Mouse (Mus musculus): Measurements from ENCODE around the gene Gm4881. TPM values are rescaled to one million over a fixed set of nuclear protein-coding genes. Genes with fewer than 3 reads are reported as not detected.
A peak's percentile ranks its signal among the peaks of the same experiment; 100 is the strongest.

Gene Gm4881
- polyA plus RNA-seq, 1 experiment, result not detected

DNA sequence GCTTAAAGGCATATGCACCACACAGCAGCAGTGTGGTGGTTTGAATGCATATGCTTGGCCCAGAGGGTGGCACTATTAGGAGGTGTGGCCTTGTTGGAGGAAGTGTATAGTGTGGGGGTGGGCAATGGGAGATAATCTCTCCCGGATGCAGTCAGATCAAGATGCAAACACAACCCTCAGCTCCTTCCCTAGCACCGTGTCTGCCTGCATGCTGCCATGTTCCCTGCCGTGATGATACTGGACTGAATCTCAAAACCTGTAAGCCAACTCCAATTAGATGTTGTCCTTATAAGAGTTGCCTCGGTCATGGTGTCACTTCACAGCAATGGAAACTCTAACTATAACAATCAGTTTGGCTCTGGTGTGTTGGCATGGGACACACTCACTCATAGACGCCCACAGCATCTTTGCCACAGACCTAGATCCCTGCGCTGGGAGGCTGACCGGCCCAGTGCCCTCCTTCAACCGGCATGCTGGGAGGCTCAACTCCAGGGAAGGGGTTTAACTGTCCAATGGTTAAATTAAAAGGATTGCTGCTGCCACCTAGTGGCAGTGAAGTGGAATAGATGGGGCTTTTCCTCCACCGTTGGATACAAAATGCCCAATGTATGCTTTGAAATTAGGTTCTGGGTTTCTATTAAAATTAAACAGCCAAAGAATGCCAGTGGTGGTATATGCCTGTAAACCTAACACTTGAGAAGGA lies 30.8 kb upstream of the Gm4881 start:
- TF ChIP-seq CTCF (IDR thresholded peaks at IDR 0.05; ENCODE audit: extremely low read depth, insufficient read depth, low read length) (peak; percentile 60; the same call in 1 of the 2 replicates), POLR2A (IDR thresholded peaks at IDR 0.05; ENCODE audit: extremely low read depth, insufficient read depth, low read length) (no peak)
- peaks cover under 1% of the 10 kb centered on the region; the same call in 1 of the 2 replicates for H3K4me1 ChIP-seq (ENCODE audit: control insufficient read depth, insufficient read depth, low read length)
- no peak overlapping the region for H3K4me3 ChIP-seq (ENCODE audit: insufficient read depth, low read length)
- no peak overlapping the region for H3K27ac ChIP-seq (ENCODE audit: insufficient read depth, low read length)

DNA sequence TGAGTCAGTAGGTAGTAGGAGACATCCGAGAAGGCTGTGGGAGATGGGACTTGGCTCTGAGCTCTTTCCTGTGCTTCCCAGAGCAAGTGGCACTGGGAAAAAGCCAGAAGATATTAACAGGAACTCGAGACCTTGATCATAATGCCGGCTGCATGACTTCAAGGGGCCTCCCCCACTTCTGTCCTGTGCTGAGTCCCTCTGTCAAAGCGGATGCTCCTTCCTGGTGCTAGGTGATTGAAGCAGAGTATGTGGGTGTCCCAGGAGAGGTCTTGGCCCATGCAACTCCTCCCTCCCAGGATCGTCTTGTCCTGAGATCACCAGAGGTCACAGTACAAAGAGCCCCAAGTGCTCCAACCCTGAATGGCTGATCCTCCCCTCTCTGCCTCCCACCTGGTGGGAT lies 29.6 kb upstream of the Gm4881 start:
- Histone ChIP-seq H3K4me3 (ENCODE audit: insufficient read depth, low read length) (no peak overlapping the region), H3K27ac (ENCODE audit: insufficient read depth, low read length) (no peak overlapping the region), H3K4me1 (ENCODE audit: control insufficient read depth, insufficient read depth, low read length) (peaks cover 2% of the 10 kb centered on the region; the same call in 1 of the 2 replicates)
- no peak for TF ChIP-seq POLR2A (IDR thresholded peaks at IDR 0.05; ENCODE audit: extremely low read depth, insufficient read depth, low read length)
- TF ChIP-seq CTCF (IDR thresholded peaks at IDR 0.05; ENCODE audit: extremely low read depth, insufficient read depth, low read length), result no peak

DNA sequence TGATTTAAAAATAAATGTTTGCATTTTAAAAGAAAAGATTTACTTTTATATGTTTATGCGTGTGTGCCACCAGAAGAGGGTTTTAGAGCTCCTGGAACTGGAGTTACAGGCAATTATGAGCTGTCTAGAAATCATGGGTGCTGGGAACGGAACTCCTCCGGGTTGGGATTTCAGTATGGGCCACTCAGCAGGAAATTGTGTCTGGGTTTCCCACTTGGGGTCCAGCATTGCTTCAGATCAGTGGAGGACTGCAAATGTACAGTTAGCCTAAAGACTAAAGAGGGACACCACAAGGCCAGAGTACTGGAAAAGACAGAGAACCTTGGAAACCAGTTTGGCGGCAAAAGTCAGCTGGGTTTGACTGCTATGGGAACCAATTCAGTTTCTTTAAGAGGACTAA lies 28.9 kb upstream of the Gm4881 start:
- H3K4me1 ChIP-seq (ENCODE audit: control insufficient read depth, insufficient read depth, low read length), result peaks cover 2% of the 10 kb centered on the region; the same call in 1 of the 2 replicates
- H3K4me3 ChIP-seq (ENCODE audit: insufficient read depth, low read length), result no peak overlapping the region
- TF ChIP-seq CTCF (IDR thresholded peaks at IDR 0.05; ENCODE audit: extremely low read depth, insufficient read depth, low read length) (no peak), POLR2A (IDR thresholded peaks at IDR 0.05; ENCODE audit: extremely low read depth, insufficient read depth, low read length) (no peak)
- no peak overlapping the region for H3K27ac ChIP-seq (ENCODE audit: insufficient read depth, low read length)

DNA sequence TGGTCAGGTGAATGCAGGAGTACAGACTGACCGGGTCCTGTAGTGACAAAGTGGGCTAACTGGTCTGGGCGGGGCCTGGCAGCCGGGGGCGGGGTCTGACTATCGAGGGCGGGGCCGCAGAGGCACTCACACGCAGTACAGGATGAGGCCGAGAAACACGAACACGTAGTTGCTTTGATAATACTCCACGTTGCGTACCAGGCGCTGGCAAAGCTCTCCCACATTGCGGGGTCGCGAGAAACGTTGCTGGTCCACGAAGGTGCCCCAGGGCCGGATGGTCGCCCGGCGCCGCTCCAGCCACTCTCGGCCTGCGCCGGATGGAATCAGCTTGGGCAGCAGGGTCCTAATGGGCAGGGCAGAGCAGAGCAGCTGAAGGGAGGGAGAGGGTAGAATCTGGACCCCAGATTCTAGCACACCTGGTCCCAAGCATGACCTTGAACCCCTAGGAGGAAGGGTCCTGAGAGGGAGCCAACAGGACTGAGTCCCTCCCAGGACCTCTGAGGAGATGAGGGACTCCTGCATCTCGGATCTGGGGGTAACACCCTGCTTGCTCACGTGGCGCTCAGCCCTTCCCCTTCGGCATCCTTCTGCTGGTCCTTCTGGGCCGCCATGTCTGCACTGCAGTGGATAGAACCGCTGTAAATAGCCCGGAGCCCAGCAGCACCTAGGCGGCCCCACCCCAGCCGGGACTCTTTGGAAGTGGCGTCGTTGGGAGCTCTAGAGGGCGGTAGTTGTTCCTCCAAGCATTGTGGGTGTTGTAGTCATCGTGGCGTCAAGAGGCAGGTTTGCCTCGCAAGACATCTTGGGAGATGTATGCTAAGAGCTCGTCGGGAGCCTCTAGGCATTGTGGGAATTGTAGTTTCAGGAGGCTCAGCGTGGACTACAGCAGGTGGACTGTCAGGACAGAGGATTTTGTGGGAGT lies 27.9 kb upstream of the Gm4881 start, which contains the start of gene Rabac1:
Gene Rabac1 (minus strand): TSS at position 783 of the 922 bp plus-strand sequence.
- TF ChIP-seq CTCF (IDR thresholded peaks at IDR 0.05; ENCODE audit: extremely low read depth, insufficient read depth, low read length) (0 out of 2 replicates have a peak, but pooled peaks have one; percentile 5), POLR2A (IDR thresholded peaks at IDR 0.05; ENCODE audit: extremely low read depth, insufficient read depth, low read length) (peak; percentile 98)
- Histone ChIP-seq H3K4me1 (ENCODE audit: control insufficient read depth, insufficient read depth, low read length) (peaks cover 2% of the 10 kb centered on the region; the same call in 1 of the 2 replicates), H3K4me3 (ENCODE audit: insufficient read depth, low read length) (peak within 1 kb of the TSS; percentile 92), H3K27ac (ENCODE audit: insufficient read depth, low read length) (peak within 1 kb of the TSS; percentile 93)

DNA sequence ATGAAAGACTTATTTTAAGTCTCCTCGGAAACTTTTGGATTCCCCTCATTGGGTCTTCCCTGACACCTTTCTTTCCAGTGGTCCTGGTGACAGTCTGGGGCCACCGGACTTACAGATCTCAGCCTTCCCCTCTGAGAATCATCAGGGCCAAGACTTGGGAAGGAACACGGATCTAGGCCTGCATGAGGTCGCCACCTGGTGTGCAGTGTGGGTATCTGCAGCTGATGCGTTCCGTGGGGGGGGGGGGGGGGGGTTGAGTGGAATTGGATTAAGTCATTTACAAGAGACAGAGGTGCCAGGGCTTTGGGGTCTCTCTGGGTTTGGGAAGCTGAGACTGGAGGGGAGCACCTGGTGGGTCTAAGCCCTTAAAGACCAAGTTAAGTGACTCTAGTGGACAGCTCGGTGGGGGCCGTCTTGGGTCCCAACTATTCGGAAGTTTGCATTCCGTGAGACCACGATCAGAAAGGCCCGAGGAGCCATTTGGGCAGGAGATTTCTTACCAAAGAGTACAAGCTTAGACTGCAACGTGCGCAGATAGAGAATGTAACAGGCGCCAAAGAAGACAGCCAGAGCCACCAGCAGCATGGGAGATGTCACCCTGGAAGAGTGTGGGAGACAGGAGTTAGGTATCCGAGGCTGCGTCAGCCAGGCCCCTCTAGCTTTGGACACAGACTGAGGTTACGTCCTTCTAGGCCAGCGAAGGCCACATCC lies 27.1 kb upstream of the Gm4881 start:
- no peak for TF ChIP-seq POLR2A (IDR thresholded peaks at IDR 0.05; ENCODE audit: extremely low read depth, insufficient read depth, low read length)
- TF ChIP-seq CTCF (IDR thresholded peaks at IDR 0.05; ENCODE audit: extremely low read depth, insufficient read depth, low read length), result peak; percentile 60
- Histone ChIP-seq H3K4me1 (ENCODE audit: control insufficient read depth, insufficient read depth, low read length) (peaks cover 2% of the 10 kb centered on the region; the same call in 1 of the 2 replicates), H3K4me3 (ENCODE audit: insufficient read depth, low read length) (peak overlapping the region; percentile 92), H3K27ac (ENCODE audit: insufficient read depth, low read length) (no peak overlapping the region)

DNA sequence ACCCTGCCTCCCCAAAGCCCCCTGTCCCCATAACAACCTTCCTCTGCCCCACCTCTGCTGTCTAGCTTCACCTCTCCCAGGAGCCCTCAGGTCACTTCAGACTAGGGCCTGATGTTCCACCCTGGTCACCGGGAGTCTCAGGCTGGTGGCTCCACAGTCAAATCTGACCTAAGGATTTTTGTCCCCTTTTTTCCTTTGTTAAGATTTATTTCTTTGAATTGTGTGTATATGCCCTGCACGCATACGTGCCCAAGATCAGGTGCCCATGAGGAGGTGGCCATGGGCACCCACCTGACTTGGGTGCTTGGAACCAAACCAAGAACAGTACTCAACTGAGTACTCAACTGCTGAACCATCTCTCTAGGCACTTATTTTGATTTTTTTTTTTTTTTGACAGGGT lies 26.0 kb upstream of the Gm4881 start:
- no peak overlapping the region for H3K27ac ChIP-seq (ENCODE audit: insufficient read depth, low read length)
- TF ChIP-seq CTCF (IDR thresholded peaks at IDR 0.05; ENCODE audit: extremely low read depth, insufficient read depth, low read length) (no peak), POLR2A (IDR thresholded peaks at IDR 0.05; ENCODE audit: extremely low read depth, insufficient read depth, low read length) (no peak)
- peaks cover 2% of the 10 kb centered on the region; the same call in 1 of the 2 replicates for H3K4me1 ChIP-seq (ENCODE audit: control insufficient read depth, insufficient read depth, low read length)
- no peak overlapping the region for H3K4me3 ChIP-seq (ENCODE audit: insufficient read depth, low read length)

DNA sequence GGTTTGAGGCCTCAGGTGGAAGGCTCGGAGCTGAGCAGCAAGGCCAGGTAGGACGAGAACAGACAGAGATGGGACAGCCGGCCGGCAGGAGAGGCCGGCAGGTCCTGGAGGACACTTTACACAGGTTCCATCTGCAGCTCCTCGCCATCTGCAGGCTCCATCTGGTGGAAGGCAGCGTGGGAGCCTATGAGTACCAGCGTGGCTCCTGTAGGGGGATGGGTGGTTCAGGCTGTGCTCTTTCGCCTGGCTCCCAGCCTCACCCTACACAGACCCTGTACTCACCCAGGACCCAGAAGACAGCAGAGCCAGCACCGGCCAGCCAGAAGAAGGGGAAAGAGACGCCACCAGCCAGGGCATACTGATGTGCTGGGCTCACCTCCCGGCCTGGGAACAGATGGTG lies 25.5 kb upstream of the Gm4881 start:
- H3K27ac ChIP-seq (ENCODE audit: insufficient read depth, low read length), result no peak overlapping the region
- no peak for TF ChIP-seq POLR2A (IDR thresholded peaks at IDR 0.05; ENCODE audit: extremely low read depth, insufficient read depth, low read length)
- no peak for TF ChIP-seq CTCF (IDR thresholded peaks at IDR 0.05; ENCODE audit: extremely low read depth, insufficient read depth, low read length)
- no peak overlapping the region for H3K4me3 ChIP-seq (ENCODE audit: insufficient read depth, low read length)
- peaks cover 2% of the 10 kb centered on the region; the same call in 1 of the 2 replicates for H3K4me1 ChIP-seq (ENCODE audit: control insufficient read depth, insufficient read depth, low read length)

DNA sequence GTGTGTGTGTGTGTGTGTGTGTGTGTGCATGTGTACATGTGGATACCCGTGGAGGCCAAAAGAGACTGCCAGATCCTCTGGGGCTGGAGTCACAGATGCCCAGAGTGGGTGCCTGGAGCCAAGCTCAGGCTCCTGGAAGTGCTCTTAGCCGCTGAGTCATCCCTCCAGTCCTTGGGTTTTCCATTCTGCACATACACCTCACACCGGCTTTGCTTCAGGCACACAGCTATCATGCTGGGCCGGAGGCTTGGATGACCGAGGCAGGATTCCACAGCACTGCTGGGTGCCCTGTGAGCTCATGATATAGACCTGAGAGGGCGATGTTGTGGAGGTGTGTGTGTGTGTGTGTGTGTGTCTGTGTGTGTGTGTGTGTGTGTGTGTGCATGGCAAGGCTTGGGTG lies 24.2 kb upstream of the Gm4881 start:
- no peak for TF ChIP-seq POLR2A (IDR thresholded peaks at IDR 0.05; ENCODE audit: extremely low read depth, insufficient read depth, low read length)
- H3K4me1 ChIP-seq (ENCODE audit: control insufficient read depth, insufficient read depth, low read length), result peaks cover 2% of the 10 kb centered on the region; the same call in 1 of the 2 replicates
- H3K4me3 ChIP-seq (ENCODE audit: insufficient read depth, low read length), result no peak overlapping the region
- no peak overlapping the region for H3K27ac ChIP-seq (ENCODE audit: insufficient read depth, low read length)

DNA sequence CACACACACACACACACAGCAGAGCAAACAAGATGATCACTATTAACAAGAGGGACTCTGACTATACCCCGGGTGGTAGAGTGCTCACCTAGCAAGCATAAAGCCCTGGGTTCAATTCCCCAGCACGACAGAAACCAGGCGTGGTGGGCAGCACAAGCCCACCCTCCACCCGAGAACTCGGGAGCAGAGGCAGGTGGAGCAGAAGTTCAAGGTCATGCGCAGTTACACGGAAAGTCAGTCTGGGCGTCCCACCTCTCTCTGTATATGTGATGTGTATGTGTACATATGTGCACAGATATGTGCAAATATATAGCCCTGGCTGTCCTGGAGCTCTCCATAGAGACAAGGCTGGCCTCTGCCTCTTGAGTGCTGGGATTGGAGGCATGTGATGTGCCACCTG lies 23.7 kb upstream of the Gm4881 start:
- Histone ChIP-seq H3K4me1 (ENCODE audit: control insufficient read depth, insufficient read depth, low read length) (peaks cover 2% of the 10 kb centered on the region; the same call in 1 of the 2 replicates), H3K4me3 (ENCODE audit: insufficient read depth, low read length) (no peak overlapping the region), H3K27ac (ENCODE audit: insufficient read depth, low read length) (no peak overlapping the region)
- no peak for TF ChIP-seq POLR2A (IDR thresholded peaks at IDR 0.05; ENCODE audit: extremely low read depth, insufficient read depth, low read length)
- no peak for TF ChIP-seq CTCF (IDR thresholded peaks at IDR 0.05; ENCODE audit: extremely low read depth, insufficient read depth, low read length)

All from cortical plate, adult 2 months (tissue).